Mouse (Mus musculus) spleen, adult 2 months (tissue): ENCODE results near the gene Cacna2d3. TPM values are rescaled to one million over a fixed set of nuclear protein-coding genes. Genes with fewer than 3 reads are reported as not detected.

Experiments
- DNase-seq, 2 experiments: peaks; one replicate each; pipeline versions ENCODE4 v3.0.0 to v3.0.0-alpha.2; 2012 to 2021; ENCODE audit warnings: low spot score in 2 of 2, low read depth in 1 of 2
- H3K27ac ChIP-seq: fragments of 200-500 bp; 2 replicates; pipeline ENCODE4 v1.5.1; 2012; ENCODE audit warnings: low read length, inconsistent platforms; ENCODE audit not compliant: insufficient read depth
- H3K27me3 ChIP-seq: fragments of 200-500 bp; 2 replicates; pipeline ENCODE4 v1.6.1; 2012; ENCODE audit warnings: mild to moderate bottlenecking, moderate library complexity, low read length, inconsistent platforms; ENCODE audit not compliant: control insufficient read depth, insufficient read depth
- H3K36me3 ChIP-seq: fragments of 200-500 bp; 2 replicates; pipeline ENCODE4 v1.6.1; 2012; ENCODE audit warnings: mild to moderate bottlenecking, low read length, inconsistent platforms; ENCODE audit not compliant: control insufficient read depth, insufficient read depth
- H3K4me1 ChIP-seq: fragments of 200-500 bp; 2 replicates; pipeline ENCODE4 v1.6.1; 2011; ENCODE audit warnings: inconsistent platforms; ENCODE audit not compliant: control insufficient read depth, insufficient read depth, insufficient read length
- H3K4me3 ChIP-seq: fragments of 200-500 bp; 2 replicates; pipeline ENCODE4 v1.5.1; 2011; ENCODE audit warnings: mild to moderate bottlenecking, inconsistent platforms; ENCODE audit not compliant: insufficient read depth, insufficient read length; ENCODE audit errors: extremely low read depth
- CTCF ChIP-seq: fragments of 200-500 bp; IDR thresholded peaks from 2 replicates; pipeline ENCODE4 v1.5.1; 2011; ENCODE audit warnings: mild to moderate bottlenecking, inconsistent platforms; ENCODE audit not compliant: insufficient read depth, insufficient read length, insufficient replicate concordance; ENCODE audit errors: extremely low read depth
- POLR2A ChIP-seq: fragments of 200-500 bp; IDR thresholded peaks from 2 replicates; pipeline ENCODE4 v1.6.1; 2011; ENCODE audit warnings: low read depth, low read length, inconsistent platforms
- WGBS: fragments of 180-500 bp; shearing (Covaris S2); methylation state at CpG from one replicate; pipeline ENCODE4 v1.1.7; 2018; 5-methylcytosine and 5-hydroxymethylcytosine counted together
- polyA plus RNA-seq: library from polyadenylated mRNA; depleted of rRNA; stranded (reverse); fragments of >200 nt; gene quantifications from 2 replicates; pipeline ENCODE4 v1.2.3, GENCODE M21; 2012

Gene Cacna2d3
- polyA plus RNA-seq, 1 experiment = 0.19 TPM

DNA sequence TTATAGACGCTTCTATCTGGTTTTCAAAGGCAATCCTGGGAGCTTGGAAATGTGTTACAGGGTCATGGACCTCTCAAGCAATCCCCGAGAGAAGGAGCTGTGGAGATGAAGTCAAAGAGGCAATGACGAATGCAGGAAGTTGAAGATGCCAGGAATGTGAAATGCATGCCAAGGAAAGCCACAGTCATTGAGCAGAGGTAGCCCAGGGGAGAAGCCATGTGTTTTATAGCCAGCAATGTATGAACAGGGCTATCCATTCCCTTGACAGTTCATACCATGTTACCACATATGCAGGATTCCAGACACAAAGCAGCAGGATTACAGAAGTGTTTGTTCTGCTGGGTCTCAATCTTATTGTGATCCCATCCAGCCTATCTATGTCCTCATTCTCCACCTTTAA is 359.2 kb downstream of the Cacna2d3 start:
- no peak for DNase-seq
- 59% methylated on average over 3 of the region's 3 CpGs for WGBS
- no peak for TF ChIP-seq POLR2A
- no peak for TF ChIP-seq CTCF
- H3K36me3 ChIP-seq = no peaks in the 10 kb centered on the region
- no peaks in the 10 kb centered on the region for H3K27me3 ChIP-seq
- no peak overlapping the region for H3K27ac ChIP-seq
- H3K4me3 ChIP-seq = no peak overlapping the region
- no peaks in the 10 kb centered on the region for H3K4me1 ChIP-seq

- Histone ChIP-seq H3K36me3 (no peaks in the 10 kb centered on the region), H3K4me3 (no peak overlapping the region), H3K27me3 (no peaks in the 10 kb centered on the region), H3K4me1 (no peaks in the 10 kb centered on the region), H3K27ac (no peak overlapping the region)
- WGBS = 82% methylated on average over 4 of the region's 4 CpGs
- no peak for DNase-seq
- TF ChIP-seq POLR2A (no peak), CTCF (no peak)
Observed at GRCm38 (mm10) chr14:29350627-29351026, 371.0 kb downstream of the Cacna2d3 start.

DNA sequence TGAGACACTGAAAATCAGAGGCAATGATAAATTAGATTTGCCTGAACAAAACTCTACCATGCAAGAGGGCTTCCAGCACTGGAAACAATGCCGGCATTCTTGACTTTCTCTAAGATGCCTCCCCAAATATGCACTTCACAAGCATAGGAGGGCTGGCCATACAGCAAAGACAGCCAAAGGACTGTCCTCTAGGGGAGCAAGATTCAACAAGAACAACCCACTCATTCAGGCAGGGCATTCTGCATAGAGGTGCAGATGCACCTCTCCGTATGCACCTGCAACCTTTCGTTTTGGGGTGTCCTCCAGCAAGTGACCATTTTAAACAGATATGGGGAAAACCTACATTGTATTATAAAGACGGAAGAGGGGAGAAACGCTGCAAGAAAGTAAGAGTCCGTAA is 380.1 kb downstream of the Cacna2d3 start:
- Histone ChIP-seq H3K4me1 (no peaks in the 10 kb centered on the region), H3K27me3 (no peaks in the 10 kb centered on the region), H3K36me3 (no peaks in the 10 kb centered on the region), H3K27ac (no peak overlapping the region), H3K4me3 (no peak overlapping the region)
- DNase-seq = no peak
- no peak for TF ChIP-seq POLR2A
- TF ChIP-seq CTCF = no peak
- WGBS = 91% methylated on average over 6 of the region's 6 CpGs

- H3K36me3 ChIP-seq = no peaks in the 10 kb centered on the region
- TF ChIP-seq CTCF (no peak), POLR2A (no peak)
- whole genome bisulfite sequencing = 85% methylated on average over 5 of the region's 5 CpGs
- no peak overlapping the region for H3K4me3 ChIP-seq
- no peaks in the 10 kb centered on the region for H3K27me3 ChIP-seq
- no peak for DNase-seq
- H3K4me1 ChIP-seq = no peaks in the 10 kb centered on the region
- no peak overlapping the region for H3K27ac ChIP-seq
Observed at GRCm38 (mm10) chr14:29340728-29341127, 380.9 kb downstream of the Cacna2d3 start.

GRCm38 (mm10) chr14:29334897-29335296 is 386.8 kb downstream of the Cacna2d3 start:
- no peak for TF ChIP-seq POLR2A
- no peak for TF ChIP-seq CTCF
- DNase-seq = no peak
- no peak overlapping the region for H3K4me3 ChIP-seq
- no peaks in the 10 kb centered on the region for H3K36me3 ChIP-seq
- no peaks in the 10 kb centered on the region for H3K27me3 ChIP-seq
- 89% methylated on average over 5 of the region's 5 CpGs for WGBS
- no peak overlapping the region for H3K27ac ChIP-seq
- H3K4me1 ChIP-seq = no peaks in the 10 kb centered on the region

DNA sequence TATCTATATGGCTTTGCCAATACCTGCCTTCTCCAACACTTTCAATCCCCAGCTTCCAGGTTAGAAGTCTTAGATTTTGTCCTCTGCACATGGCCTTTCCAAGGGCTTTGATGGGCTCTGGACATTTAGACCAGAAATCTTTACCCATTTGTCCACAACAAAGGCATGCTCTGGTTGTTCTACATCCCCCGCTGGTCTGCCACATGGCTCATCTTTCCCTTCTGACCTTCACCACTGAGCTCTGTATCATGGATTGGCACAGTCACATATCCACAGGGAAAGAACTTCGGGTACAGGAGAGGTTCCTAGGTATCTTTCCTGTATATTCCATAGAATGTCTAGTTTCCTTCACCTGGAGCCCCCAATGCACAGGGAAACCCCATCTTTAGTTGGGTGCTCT is 387.4 kb downstream of the Cacna2d3 start:
- no peaks in the 10 kb centered on the region for H3K36me3 ChIP-seq
- H3K4me1 ChIP-seq = no peaks in the 10 kb centered on the region
- WGBS = 75% methylated on average over 2 of the region's 2 CpGs
- H3K27ac ChIP-seq = no peak overlapping the region
- TF ChIP-seq POLR2A (no peak), CTCF (no peak)
- no peak for DNase-seq
- H3K27me3 ChIP-seq = no peaks in the 10 kb centered on the region
- H3K4me3 ChIP-seq = no peak overlapping the region

- 90% methylated on average over 5 of the region's 5 CpGs for WGBS
- no peak overlapping the region for H3K4me3 ChIP-seq
- no peak overlapping the region for H3K27ac ChIP-seq
- no peaks in the 10 kb centered on the region for H3K36me3 ChIP-seq
- no peaks in the 10 kb centered on the region for H3K27me3 ChIP-seq
- H3K4me1 ChIP-seq = no peaks in the 10 kb centered on the region
- no peak for DNase-seq
- TF ChIP-seq CTCF (no peak), POLR2A (no peak)
Observed at GRCm38 (mm10) chr14:29324430-29324782, 397.3 kb downstream of the Cacna2d3 start.
